Mouse (Mus musculus) heart, embryonic 10.5 days (tissue): ENCODE measurements around the gene Jarid2. TPM values are rescaled to one million over a fixed set of nuclear protein-coding genes. Genes with fewer than 3 reads are reported as not detected.

Source experiments
- DNase-seq: peaks from one replicate; pipeline ENCODE4 v3.0.0-alpha.2; 2017; ENCODE audit warnings: low spot score
- H3K27ac ChIP-seq: fragments of 300-500 bp; sonication (generic); 2 replicates; pipeline ENCODE4 v1.5.1; 2016; ENCODE audit warnings: mild to moderate bottlenecking
- H3K27me3 ChIP-seq: fragments of 300-500 bp; sonication (generic); 2 replicates; pipeline ENCODE4 v1.6.1; 2016; ENCODE audit warnings: mild to moderate bottlenecking; ENCODE audit not compliant: poor library complexity, insufficient read depth, severe bottlenecking
- H3K36me3 ChIP-seq: fragments of 300-500 bp; sonication (generic); 2 replicates; pipeline ENCODE4 v1.6.1; 2016; ENCODE audit warnings: mild to moderate bottlenecking, moderate library complexity
- H3K4me1 ChIP-seq: fragments of 300-500 bp; sonication (generic); 2 replicates; pipeline ENCODE4 v1.6.1; 2016; ENCODE audit warnings: mild to moderate bottlenecking
- H3K4me3 ChIP-seq: fragments of 300-500 bp; sonication (generic); 2 replicates; pipeline ENCODE4 v1.5.1; 2016; ENCODE audit warnings: mild to moderate bottlenecking, moderate library complexity
- H3K9me3 ChIP-seq: fragments of 300-500 bp; sonication (generic); 2 replicates; pipeline ENCODE4 v1.6.1; 2016; ENCODE audit warnings: mild to moderate bottlenecking, moderate library complexity
- WGBS: fragments of 180-500 bp; shearing (Covaris S2); methylation state at CpG from one replicate; pipeline ENCODE4 v1.1.7; 2016; 5-methylcytosine and 5-hydroxymethylcytosine counted together
- polyA plus RNA-seq: library from polyadenylated mRNA; unstranded; fragments of >200 nt; fragmentation: Nextera tagmentation; extraction: Ambion mirVana; gene quantifications from 2 replicates; pipeline ENCODE4 v1.2.1, GENCODE M21; 2016

The Jarid2 gene
- polyA plus RNA-seq, 1 experiment from 2014 or later, result 39.8 TPM

DNA sequence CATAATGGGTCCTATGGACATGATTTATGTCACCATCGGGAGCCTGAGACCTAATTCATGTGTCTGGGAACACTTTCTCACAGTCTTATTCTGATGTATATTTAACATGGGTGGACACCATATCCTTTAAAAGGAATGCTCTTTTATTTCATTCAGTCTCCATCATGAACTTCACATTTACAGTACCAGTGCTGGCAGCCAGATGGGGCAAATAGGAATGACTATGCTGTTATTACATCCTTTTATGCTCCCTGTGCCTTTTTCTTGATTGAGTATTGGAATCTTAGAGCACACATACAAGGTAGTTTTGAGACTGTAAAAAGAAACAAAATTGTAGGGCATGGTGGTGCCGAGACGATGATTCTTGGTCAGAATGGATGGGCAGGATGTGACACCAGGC is 69.0 kb downstream of the Jarid2 start:
- no peak overlapping the region for H3K4me3 ChIP-seq
- no peak for DNase-seq
- H3K36me3 ChIP-seq, result no peaks in the 10 kb centered on the region
- no peak overlapping the region for H3K27ac ChIP-seq
- H3K4me1 ChIP-seq, result peaks cover 39% of the 10 kb centered on the region
- no peaks in the 10 kb centered on the region for H3K27me3 ChIP-seq
- H3K9me3 ChIP-seq, result no peaks in the 10 kb centered on the region
- WGBS, result 88% methylated on average over 3 of the region's 3 CpGs

DNA sequence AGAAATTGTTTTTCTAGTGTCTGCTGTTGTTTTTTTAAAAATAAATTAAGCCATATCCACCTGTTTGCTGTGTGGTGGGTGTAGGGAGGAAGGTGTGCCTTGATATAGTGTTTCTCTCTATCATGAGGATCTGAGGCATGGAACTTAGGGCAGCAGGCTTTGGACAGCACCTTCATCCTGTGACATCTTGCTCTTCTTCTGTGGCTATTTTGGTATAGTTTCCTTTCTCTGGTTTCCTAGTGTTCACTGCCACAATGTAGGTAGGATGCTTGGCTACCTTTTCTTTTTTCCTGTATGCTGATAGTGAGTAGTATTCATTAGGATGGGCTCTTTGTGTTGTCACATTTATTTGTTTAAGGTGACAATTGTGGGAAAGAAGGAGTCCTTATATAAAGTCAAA is 69.9 kb downstream of the Jarid2 start:
- Histone ChIP-seq H3K4me1 (peaks cover 30% of the 10 kb centered on the region), H3K36me3 (no peaks in the 10 kb centered on the region), H3K9me3 (no peaks in the 10 kb centered on the region), H3K27ac (no peak overlapping the region), H3K27me3 (no peaks in the 10 kb centered on the region), H3K4me3 (no peak overlapping the region)
- DNase-seq, result no peak

DNA sequence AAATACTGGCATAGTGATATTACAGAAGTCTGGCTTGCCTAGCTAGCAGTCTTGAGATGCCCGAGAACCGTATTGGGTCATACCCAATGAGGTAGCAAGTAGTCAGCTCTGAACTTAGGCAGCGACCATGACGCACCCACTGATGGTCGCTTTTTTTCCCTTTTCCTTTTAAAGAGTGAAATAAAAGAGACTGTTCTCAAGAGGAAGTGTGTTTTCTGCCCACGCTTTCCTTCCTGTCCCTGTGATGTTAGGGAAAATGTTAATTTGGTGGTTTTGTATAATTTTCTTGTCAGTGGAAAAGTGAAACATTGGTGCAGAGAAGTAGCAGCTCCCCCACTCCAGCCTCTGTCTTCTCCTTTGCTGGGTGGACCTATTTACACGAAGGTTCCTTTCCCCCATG is 70.8 kb downstream of the Jarid2 start:
- H3K27me3 ChIP-seq, result no peaks in the 10 kb centered on the region
- H3K36me3 ChIP-seq, result no peaks in the 10 kb centered on the region
- H3K9me3 ChIP-seq, result no peaks in the 10 kb centered on the region
- peaks cover 24% of the 10 kb centered on the region for H3K4me1 ChIP-seq
- no peak overlapping the region for H3K4me3 ChIP-seq
- no peak for DNase-seq
- 85% methylated on average over 7 of the region's 7 CpGs for WGBS
- H3K27ac ChIP-seq, result no peak overlapping the region

DNA sequence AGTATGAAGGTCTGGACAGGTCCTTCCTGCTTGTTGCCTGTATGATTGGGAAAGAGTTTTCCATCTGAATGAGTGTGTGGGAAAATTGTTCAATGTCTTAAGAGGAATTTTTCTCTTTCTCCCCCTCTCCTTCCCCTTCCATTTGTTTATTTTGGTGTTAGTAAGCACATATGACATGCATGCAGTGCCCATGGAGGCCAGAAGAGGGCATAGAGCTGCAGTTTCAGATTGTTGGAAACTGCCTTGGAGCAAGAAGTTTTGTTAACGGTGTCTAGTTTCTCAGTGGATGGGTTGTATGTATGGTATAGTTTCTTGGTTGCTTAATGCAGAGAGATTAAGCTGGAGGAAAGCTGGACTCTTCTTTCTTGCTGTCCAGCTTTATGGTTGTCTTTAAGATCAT is 75.6 kb downstream of the Jarid2 start:
- WGBS, result 68% methylated on average over 1 of the region's 1 CpGs
- no peak overlapping the region for H3K27ac ChIP-seq
- H3K36me3 ChIP-seq, result no peaks in the 10 kb centered on the region
- DNase-seq, result no peak
- H3K4me3 ChIP-seq, result no peak overlapping the region
- peaks cover 21% of the 10 kb centered on the region for H3K4me1 ChIP-seq
- H3K9me3 ChIP-seq, result no peaks in the 10 kb centered on the region
- H3K27me3 ChIP-seq, result no peaks in the 10 kb centered on the region

DNA sequence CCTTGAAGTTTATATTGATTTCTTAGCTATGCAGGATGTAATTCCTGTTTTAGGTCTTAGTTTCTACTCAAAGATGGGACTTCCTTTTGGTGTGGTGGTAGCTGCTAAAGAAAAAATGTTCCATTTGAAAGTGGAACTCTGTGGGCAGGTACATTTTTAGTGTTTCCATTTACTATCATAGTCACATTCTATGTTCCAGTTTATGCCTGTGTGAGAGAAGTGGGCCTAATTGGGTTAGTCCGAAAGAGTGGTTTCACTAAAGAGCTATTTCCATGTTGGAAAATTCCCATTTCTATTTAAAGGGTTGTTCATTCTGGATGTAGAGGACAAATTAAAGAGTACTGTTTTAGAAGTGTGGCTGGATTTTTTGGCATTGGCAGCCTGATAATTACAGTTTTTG is 79.0 kb downstream of the Jarid2 start:
- no peaks in the 10 kb centered on the region for H3K9me3 ChIP-seq
- H3K4me3 ChIP-seq, result no peak overlapping the region
- H3K4me1 ChIP-seq, result peaks cover 22% of the 10 kb centered on the region; the same call in 1 of the 2 replicates
- H3K27me3 ChIP-seq, result no peaks in the 10 kb centered on the region
- no peaks in the 10 kb centered on the region for H3K36me3 ChIP-seq
- WGBS, result 81% methylated on average over 1 of the region's 1 CpGs
- no peak for DNase-seq
- H3K27ac ChIP-seq, result no peak overlapping the region

DNA sequence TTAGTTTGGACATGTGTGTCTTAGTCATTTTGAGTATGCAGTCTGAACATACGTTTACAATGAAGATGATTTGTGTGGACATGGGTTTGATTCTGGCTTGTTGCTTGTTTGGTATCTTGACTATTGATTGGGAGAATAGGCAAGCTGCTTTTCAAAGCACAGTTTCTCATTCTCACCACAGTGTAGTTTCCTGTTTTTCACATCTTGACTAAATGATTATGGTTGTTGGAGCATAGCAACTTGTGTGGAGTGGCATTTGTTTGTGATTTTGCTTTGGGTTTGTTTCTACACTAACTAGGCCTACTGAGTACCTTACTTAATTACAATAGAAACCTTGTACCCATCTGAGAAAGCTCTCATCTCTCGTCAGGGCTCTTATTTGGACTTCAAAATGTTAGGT is 81.7 kb downstream of the Jarid2 start:
- no peaks in the 10 kb centered on the region for H3K36me3 ChIP-seq
- no peak overlapping the region for H3K4me3 ChIP-seq
- DNase-seq, result no peak
- H3K27me3 ChIP-seq, result no peaks in the 10 kb centered on the region
- H3K9me3 ChIP-seq, result no peaks in the 10 kb centered on the region
- H3K4me1 ChIP-seq, result peaks cover 20% of the 10 kb centered on the region; the same call in 1 of the 2 replicates
- no peak overlapping the region for H3K27ac ChIP-seq
- WGBS, result 82% methylated on average over 2 of the region's 2 CpGs

DNA sequence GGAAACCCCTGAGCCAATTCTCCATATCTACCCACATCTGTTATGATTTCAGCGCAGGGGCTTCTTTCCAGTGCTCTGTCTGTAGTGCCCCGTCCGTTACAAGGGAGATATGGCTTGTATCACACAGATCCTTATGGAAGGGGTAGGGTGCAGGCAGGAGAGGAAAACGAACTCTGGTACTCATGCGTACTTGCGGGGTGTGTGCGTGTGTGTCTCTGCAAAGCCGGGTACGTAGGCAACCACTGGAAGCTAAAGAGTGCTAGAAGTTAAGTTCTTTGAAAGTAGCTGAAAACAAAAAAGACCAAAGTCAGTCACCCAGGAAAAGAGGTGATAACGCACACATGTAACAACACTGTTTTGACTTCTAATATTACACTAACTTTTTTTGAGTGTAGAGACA is 82.3 kb downstream of the Jarid2 start:
- Histone ChIP-seq H3K9me3 (no peaks in the 10 kb centered on the region), H3K4me3 (no peak overlapping the region), H3K4me1 (peaks cover 15% of the 10 kb centered on the region; the same call in 1 of the 2 replicates), H3K36me3 (no peaks in the 10 kb centered on the region), H3K27ac (no peak overlapping the region), H3K27me3 (no peaks in the 10 kb centered on the region)
- DNase-seq, result no peak
- WGBS, result 79% methylated on average over 10 of the region's 10 CpGs

DNA sequence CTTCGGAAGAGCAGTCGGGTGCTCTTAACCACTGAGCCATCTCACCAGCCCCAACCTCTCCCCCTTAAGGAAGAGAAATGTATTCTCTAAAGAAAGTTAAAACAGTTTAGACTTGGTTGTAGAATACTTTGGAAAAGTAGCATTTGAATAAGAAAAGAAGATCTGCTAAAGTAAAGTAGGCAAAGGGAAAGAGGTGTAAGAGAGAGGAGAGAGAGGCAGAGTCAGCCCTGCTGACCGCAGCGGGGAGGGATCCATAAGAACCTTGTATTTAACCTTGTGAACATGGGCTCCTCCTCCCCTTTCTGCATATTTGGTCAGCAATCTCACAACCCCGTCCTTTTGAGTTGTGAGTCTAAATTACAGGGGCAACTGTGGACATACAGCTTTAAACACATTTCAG is 83.1 kb downstream of the Jarid2 start:
- no peak overlapping the region for H3K4me3 ChIP-seq
- no peak for DNase-seq
- no peaks in the 10 kb centered on the region for H3K27me3 ChIP-seq
- H3K9me3 ChIP-seq, result no peaks in the 10 kb centered on the region
- H3K4me1 ChIP-seq, result peaks cover 11% of the 10 kb centered on the region; the same call in 1 of the 2 replicates
- no peaks in the 10 kb centered on the region for H3K36me3 ChIP-seq
- no peak overlapping the region for H3K27ac ChIP-seq
- 82% methylated on average over 5 of the region's 5 CpGs for WGBS

DNA sequence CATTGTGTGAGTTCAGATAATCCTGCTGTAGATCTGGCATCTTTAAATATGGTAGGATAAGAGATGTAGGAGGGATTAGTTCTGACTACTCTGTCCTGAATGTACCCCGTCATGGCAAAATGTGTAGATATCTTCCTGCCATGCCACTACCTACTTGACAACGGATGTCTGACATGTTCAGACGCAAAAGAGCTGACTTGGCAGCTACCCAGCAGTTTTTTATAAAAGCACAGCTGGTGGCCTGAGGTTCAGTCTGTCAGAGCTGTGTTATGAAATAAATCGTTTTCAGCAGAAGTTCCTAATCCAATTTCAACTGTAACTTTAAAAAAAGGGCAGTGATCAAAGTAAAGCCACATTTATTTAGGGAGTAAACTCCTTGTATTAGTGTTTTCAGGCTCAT is 90.1 kb downstream of the Jarid2 start:
- H3K27me3 ChIP-seq, result no peaks in the 10 kb centered on the region
- DNase-seq, result no peak
- no peaks in the 10 kb centered on the region for H3K9me3 ChIP-seq
- no peak overlapping the region for H3K27ac ChIP-seq
- no peak overlapping the region for H3K4me3 ChIP-seq
- WGBS, result 31% methylated on average over 4 of the region's 4 CpGs
- peaks cover 35% of the 10 kb centered on the region for H3K4me1 ChIP-seq
- no peaks in the 10 kb centered on the region for H3K36me3 ChIP-seq

DNA sequence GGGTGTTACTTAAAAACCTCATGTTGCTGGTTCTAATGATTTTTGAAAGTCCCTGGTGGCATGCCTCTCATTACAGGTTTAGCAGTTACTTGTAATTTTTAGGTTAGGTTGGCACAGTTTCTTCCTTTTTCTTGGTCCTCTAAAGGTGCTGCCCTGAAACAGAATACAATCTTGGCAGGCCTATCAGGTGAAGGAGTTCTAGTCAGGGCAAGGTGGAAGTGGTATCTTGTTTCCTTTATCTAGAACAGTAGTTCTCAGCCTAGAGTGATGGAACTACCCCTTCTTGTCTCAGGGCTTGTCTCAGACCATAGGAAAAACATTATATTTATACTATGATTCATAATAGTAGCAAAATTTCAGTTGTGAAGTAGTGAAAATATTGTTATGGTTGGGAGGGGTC is 93.3 kb downstream of the Jarid2 start:
- no peak overlapping the region for H3K4me3 ChIP-seq
- no peaks in the 10 kb centered on the region for H3K9me3 ChIP-seq
- H3K27ac ChIP-seq, result no peak overlapping the region
- no peaks in the 10 kb centered on the region for H3K27me3 ChIP-seq
- H3K4me1 ChIP-seq, result peaks cover 29% of the 10 kb centered on the region
- H3K36me3 ChIP-seq, result peaks cover 12% of the 10 kb centered on the region
- DNase-seq, result no peak

DNA sequence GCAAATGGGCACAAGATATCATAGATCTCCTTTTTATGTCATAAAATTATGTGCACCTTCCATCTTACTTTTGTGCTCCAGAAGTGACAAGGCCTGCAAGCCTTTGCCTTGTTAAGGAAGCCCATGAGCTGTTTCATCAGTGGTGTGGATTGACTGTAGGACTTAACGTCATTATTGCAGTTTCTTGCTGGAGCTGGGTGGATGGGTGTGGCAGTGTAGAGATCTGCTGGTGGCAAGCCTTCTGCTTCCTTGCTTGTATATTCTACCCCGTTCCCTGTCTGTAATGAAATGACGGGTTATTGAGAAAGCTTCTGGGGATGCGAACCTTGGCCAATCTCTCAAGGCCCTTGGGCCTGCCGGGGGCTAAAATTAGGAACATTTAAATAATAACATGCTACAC is 99.6 kb downstream of the Jarid2 start:
- WGBS, result 92% methylated on average over 5 of the region's 5 CpGs
- no peaks in the 10 kb centered on the region for H3K9me3 ChIP-seq
- DNase-seq, result no peak
- H3K27ac ChIP-seq, result no peak overlapping the region
- peaks cover 12% of the 10 kb centered on the region for H3K36me3 ChIP-seq
- H3K4me3 ChIP-seq, result no peak overlapping the region
- peaks cover 15% of the 10 kb centered on the region for H3K4me1 ChIP-seq
- no peaks in the 10 kb centered on the region for H3K27me3 ChIP-seq

DNA sequence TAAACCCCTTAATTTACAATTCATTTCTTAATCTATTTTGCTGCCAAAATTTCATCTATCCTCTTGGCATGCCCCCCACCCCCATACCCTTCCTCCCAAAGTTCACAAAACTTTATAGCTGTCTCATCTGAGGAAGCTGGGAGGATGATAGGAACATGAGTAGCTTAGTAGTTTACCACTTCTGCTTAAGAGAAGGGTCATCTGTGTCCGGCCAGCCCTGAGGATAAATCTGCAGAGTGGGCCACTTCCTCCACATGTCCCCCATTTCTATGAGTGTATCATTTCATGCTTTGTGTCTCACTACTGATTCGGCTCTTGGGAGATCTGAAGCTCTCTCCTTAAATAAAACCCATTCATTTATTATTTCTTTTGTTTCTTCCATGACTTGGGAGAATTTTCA is 102.8 kb downstream of the Jarid2 start:
- Histone ChIP-seq H3K9me3 (no peaks in the 10 kb centered on the region), H3K4me3 (no peak overlapping the region), H3K27ac (no peak overlapping the region), H3K27me3 (no peaks in the 10 kb centered on the region), H3K36me3 (no peaks in the 10 kb centered on the region), H3K4me1 (peaks cover 15% of the 10 kb centered on the region)
- 86% methylated on average over 2 of the region's 2 CpGs for WGBS
- DNase-seq, result no peak

DNA sequence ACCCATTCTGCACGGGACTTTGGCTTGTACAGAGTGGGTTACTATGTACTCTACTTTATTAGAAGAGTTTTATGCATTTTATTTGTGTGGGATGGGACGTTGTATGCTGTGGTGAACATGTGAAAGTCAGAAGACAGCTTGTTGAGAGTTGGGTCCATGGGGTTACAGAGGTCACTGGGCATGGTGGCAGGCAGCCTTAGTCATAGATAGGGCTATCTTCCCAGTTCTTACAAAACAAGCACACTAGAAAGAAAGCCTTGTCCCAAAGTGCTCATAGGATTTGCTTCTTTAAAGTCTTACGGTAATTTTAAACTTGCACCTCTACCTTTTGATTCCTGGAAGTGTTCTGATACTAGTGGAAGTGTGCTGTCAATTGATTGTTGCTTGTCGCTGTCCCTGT is 103.6 kb downstream of the Jarid2 start:
- DNase-seq, result no peak
- H3K27me3 ChIP-seq, result no peaks in the 10 kb centered on the region
- H3K4me1 ChIP-seq, result peaks cover 15% of the 10 kb centered on the region
- 75% methylated on average over 4 of the region's 4 CpGs for WGBS
- H3K27ac ChIP-seq, result no peak overlapping the region
- H3K36me3 ChIP-seq, result no peaks in the 10 kb centered on the region
- no peaks in the 10 kb centered on the region for H3K9me3 ChIP-seq
- no peak overlapping the region for H3K4me3 ChIP-seq

DNA sequence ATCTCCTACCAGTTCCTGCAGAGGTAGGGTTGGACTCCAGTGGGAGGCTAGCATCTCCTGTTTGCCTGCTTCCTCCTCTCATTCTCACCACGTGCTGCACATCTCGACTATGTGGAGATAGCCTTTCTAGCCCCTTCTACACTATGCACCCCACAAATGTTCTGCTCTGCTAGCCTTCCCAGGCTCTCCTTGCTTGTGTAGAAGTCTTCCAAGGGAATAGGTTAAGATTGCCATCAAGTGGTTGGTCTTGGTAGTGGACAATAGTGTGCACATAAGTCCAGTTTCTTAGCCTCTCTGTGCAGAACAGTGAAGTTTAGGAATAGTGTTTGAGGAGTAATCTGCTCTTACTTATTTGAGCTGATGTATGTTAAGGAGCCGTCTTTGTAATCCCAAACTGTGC is 104.1 kb downstream of the Jarid2 start:
- H3K27me3 ChIP-seq, result no peaks in the 10 kb centered on the region
- WGBS, result 52% methylated on average over 3 of the region's 3 CpGs
- no peak overlapping the region for H3K4me3 ChIP-seq
- no peaks in the 10 kb centered on the region for H3K36me3 ChIP-seq
- no peak for DNase-seq
- no peak overlapping the region for H3K27ac ChIP-seq
- peaks cover 15% of the 10 kb centered on the region for H3K4me1 ChIP-seq
- no peaks in the 10 kb centered on the region for H3K9me3 ChIP-seq
